Mouse (Mus musculus) lung, postnatal 14 days (tissue): ENCODE measurements at regions not wholly inside any gene's neighbourhood (a gene's known extent, or its start where the extent isn't known, plus 50 kb on each side); places are given as distances from the start of the nearest gene placed in this dataset.
"Not testable (repeated sequence)": the region's sequence is repeated elsewhere in the genome, so short reads cannot be mapped to it uniquely, and the experiment has no call there.

Source experiments
- DNase-seq: peaks from one replicate; pipeline ENCODE4 v3.0.0; 2021

GRCm38 (mm10) chr1:95397188-95397587 is 83.8 kb downstream of the Fam174a start:
- DNase-seq, result peak; percentile 39

DNA sequence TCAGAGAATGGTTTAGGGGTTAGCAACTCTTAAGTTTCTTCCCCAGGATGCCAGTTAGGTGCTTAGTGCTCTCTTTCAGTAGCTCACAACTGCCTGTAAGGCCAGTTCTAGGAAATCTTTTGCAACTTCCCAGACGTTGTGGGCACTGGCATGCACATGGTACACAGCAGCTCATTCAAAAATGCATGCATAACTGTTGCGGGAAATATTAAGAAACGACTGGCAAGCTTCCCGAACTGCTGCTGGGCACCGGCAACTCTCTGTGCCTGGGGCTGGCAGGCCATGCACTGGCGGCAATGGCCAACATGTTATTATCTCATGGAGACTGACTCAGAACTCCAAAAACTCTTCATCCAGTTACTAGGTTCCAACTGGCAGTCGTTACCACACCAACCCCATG is 86.3 kb downstream of the Fam174a start:
- no peak for DNase-seq

DNA sequence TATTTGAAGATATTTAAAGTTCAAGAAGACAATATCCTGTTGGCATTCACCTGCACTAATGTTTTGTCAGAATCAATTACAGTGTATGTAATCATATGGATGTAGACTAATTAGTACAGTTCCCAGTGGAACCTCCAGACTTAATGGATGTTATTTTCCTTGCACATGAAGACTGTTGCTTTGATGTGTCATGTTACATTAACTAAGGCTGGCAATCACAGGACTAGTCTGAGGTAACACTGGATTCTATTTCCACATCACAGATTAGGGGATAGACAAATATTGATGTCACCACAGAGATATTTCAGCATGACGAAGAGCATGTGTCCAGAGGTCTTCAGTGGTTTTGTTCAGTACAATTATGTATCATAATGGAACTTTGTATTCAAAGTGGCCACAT is 108.8 kb downstream of the Fam174a start:
- no peak for DNase-seq

DNA sequence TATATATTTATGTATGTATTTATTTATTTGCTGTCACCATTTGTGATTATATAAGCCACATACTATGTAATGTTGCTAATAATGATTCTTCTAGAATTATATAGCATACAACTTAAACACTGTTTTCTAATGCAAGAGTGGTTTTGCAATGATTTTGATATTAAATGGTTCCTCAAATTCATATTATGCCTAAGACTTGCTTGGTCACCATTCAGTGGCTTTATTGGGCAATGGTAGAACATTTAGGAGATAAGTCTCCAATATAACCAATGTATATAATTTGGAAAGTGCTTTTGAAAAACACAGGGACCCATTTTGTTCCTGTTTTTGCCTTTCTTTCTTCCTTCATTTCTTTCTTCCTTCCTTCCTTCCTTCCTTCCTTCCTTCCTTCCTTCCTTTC is 112.0 kb downstream of the Fam174a start:
- DNase-seq, result no peak

GRCm38 (mm10) chr1:95437155-95437554 is 123.7 kb downstream of the Fam174a start:
- no peak for DNase-seq

DNA sequence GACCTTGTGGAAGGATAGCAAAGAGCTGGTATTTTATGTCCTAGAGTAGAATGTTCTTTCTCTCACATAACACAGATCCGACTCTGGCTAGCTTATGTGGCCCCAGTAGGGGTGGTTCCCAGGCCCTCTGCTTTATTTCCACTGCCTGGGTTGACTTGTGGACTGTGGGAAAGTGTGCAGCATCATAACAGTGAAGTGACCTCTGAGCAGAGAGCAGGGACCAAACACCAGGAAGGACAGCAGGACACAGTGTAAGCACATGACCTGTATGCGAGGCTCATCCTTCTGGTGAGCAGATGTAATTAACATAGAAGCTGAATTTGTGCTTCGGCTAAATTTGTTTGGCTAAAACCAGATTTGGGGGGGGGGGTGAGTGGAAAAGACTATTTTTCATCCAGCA is 132.1 kb downstream of the Fam174a start:
- DNase-seq, result no peak

- DNase-seq, result no peak
Observed at GRCm38 (mm10) chr1:95448962-95449558, 135.6 kb downstream of the Fam174a start.

- no peak for DNase-seq
Observed at GRCm38 (mm10) chr1:95450920-95451332, 137.5 kb downstream of the Fam174a start.

DNA sequence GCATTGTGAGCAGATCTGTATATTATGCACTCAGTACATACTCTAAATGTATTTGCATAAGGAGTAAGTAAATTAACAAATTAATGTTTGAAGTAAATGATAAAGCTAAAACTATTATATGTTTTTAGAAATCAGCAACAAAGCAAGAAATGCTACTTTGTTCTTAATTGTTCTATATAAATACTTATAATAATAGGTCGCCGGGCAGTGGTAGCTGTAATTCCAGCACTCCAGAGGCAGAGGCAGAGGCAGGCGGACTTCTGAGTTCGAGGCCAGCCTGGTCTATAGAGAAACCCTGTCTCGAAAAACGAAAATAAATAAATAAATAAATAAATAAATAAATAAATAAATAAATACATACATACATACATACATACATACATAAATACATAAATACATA is 138.3 kb downstream of the Fam174a start:
- peak; percentile 50 for DNase-seq

- DNase-seq, result no peak
Observed at GRCm38 (mm10) chr1:95454246-95454645, 140.8 kb downstream of the Fam174a start.

DNA sequence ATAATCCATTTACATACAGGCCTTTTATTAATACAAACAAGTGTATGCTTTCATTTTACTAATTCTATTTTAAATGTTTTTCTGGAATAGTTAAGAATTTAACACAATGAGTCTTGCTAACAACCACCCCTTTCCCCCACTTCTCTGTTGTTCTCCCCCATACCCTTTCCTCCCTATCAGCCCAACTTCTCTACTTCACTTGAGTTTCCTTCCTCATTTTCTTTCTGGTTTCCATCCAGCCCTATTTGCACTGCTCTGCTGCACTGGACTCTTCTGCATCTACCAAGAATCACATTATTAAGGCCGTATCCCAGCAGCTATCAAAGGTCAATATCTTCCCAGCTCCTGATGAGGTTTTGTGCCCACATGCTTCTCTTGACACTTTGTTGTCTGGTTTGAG is 145.9 kb downstream of the Fam174a start:
- DNase-seq, result no peak

DNA sequence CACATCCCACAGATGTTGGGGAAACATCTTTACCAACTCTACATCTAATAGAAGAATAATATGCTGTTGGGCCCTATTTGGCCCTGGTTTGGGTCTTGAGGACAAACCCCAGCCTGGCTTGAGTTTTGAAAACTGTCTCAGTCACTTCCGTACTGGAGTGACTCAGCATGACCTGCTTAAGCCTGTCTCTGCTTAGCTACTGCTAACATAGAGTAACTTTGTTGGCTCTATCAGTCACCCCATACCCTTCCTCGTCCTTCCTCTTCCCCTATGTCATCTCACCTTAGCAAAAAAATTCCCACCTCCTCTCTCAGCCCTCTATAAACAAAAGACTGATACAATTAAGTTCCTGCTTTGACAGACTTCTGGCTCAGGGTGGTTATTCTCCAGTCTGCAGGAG is 154.7 kb downstream of the Fam174a start:
- DNase-seq, result no peak

DNA sequence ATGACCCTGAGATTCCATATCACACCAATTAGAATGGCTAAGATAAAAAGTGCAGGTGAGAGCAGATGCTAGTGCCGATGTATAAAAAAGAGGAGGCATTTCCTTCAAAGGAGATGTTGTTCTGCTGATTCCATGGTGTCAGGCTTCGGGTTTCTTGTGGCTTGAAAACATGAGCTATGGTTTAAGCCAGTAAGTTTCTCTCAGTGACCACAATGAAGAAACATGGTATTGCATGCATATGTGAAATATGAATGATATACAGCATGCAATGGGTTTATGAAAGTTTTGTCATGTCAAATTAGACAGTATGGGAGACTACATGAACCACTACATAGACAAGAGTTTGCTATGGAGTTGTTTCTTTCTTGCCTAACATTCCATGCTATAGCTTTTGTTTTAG is 155.3 kb downstream of the Fam174a start:
- no peak for DNase-seq

DNA sequence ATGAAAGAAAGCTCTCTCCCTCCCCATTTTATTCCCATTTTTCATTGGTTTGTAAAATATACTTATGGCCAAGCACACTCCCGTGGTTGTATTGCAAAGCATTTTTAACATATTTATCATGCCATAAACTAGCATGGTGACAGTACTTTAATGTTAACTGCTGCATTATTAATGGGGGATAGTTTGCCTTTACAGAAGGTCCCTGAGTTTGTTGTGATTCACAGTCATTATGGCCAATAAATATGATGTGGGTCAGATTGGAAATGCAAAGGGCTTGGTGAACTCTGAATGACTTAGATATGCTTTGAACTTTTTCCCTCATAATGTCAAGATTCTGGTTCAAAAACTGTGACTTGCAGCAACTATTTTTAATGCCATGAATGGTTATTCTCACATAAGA is 157.1 kb downstream of the Fam174a start:
- DNase-seq, result no peak

GRCm38 (mm10) chr1:95493004-95493403 is 174.4 kb downstream of the St8sia4 start:
- no peak for DNase-seq

GRCm38 (mm10) chr1:95500671-95501070 is 166.7 kb downstream of the St8sia4 start:
- not testable (repeated sequence) for DNase-seq

DNA sequence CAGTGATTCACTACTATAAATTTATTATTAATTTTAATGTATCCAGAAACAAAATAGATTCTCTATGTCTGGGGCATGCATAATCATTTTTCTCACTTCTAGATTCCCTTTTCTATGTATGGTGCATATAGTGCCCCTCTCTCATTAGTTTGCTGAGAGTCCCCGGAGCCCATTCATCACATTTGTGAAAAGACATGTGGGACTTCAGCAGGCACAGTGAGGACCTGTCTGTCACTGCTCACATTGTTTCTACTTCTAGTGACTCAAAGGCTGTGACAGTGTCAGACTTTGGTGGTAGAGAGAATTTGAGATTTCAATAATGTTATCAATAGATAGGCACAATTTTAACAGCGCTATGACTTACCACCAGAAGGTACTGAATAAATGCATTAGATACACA is 158.7 kb downstream of the St8sia4 start:
- no peak for DNase-seq

GRCm38 (mm10) chr1:95528726-95529125 is 138.6 kb downstream of the St8sia4 start:
- DNase-seq, result no peak

- no peak for DNase-seq
Observed at GRCm38 (mm10) chr1:95531017-95531416, 136.4 kb downstream of the St8sia4 start.
